Mouse (Mus musculus): ENCODE results near the gene Hspbp1.
A peak's percentile ranks its signal among the peaks of the same experiment; 100 is the strongest.

The Hspbp1 gene

DNA sequence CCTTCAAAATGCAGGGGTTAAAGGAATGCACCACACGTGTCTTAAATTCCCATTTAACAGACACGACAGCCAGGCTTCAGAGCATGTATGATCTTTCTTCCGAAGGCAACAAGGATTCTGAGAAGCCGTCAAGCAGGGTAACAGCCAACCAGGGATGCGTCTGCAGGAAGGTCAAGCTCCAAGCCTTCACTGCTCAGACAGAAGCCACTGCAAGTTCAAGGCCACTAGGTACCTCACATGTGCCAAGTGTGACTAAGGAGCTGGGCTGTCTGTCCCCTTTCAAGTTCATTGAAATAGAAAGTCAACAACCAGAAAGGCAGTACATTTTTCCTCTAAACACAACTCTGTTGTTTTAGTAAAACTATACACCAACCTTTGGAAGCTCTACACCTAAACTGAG is 18.0 kb downstream of the Hspbp1 start:
- no peak for DNase-seq

- no peak for DNase-seq
These were observed 21.1 kb downstream of the Hspbp1 start for GRCm38 (mm10) chr7:4663742-4664141.

DNA sequence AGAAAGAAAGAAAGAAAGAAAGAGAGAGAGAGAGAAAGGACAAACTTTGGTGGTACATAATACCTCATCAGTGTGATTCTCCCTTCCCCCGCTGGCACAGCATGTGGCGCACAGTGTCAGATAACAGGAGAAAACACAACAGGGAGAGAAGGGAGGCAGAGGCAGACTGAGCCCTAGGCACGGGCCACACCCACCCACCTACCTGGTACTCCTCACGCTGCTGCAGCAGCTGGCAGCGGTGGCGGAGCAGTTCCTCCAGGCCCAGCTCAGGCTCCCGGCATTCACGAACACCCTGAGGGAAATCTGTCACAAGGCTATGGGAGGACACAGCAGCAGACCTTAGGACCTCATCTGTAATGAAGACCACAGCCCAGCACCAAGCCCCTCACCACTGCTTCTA is 21.7 kb downstream of the Hspbp1 start:
- no peak for DNase-seq

- peak in 1 of 2 experiments; percentile 5 for DNase-seq
These were observed 24.9 kb downstream of the Hspbp1 start for GRCm38 (mm10) chr7:4659911-4660443.

DNA sequence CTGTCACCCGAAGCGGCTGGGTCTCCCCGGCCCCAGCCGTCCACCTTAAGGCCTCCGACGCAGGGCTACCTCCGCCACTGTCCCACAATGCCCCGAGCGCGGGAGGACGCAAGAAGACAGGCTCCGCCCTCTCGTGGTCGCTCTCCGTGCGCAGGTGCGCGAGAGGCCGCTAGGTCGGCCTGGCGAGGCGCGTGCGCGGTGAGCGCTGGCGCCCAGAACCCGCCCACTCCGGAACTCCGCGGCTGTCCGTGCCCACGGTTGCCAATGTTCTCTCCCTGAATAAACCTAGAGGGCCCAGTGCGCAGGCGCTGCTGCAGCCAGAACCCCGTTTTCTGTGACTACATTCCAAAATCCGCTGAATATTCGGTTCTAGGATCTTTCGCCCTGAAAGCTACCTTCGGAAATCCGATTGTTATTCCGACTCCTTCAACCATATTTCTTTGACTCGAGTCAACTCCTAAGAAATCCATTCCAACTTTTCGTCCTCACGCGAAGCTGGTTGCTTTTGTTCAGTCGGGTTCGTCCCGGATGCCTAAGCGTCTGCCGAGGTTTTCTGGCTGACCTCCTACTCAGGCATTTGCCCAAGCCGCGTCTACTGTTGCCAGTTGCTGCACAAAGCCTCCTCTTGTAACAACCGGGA is 25.8 kb downstream of the Hspbp1 start, which contains the start of gene Ppp6r1:
TSS of gene Ppp6r1 (minus strand) at position 108 of the 640 bp plus-strand sequence.
- DNase-seq, result peak; percentile 96 to 98

DNA sequence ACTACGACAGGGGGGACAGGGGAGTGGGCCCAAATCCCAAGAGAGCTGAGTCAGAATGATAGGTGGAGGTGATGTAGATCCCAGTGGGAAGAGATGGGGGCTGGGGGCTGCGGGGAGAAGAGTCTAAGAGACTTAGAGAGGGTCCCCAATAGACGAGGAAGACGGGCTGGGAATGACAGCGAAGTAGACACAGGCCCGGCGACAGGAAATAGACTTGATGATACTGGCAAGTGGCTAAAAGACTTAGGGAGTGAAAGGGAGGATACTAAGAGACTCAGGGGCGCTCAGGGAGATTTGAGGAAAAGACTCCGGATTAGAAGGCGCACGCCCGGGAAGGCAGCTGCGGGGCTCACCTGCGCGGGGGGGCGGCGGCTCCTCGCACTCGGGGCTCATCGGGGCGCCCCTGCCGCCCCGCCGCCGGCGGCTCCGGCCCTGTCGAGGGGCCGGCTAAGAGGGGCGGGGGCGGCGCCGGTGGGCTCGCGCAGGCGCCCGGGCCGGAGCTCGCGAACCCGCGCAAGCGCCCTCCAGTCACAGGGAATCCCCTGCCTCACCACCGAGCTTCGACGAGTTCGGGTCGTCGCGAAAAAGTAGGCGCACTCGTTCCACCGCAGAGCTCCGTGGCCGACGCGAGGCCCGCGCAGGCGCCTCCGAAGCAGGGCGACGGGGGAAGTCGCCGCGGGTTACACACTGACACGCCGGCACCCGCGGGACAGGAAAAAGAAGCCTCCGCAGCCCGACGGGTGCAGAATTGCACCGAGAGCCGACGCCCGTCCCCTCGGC is 26.6 kb downstream of the Hspbp1 start:
- DNase-seq, result peak in 1 of 2 experiments; percentile 14

GRCm38 (mm10) chr7:4657521-4658127 is 27.2 kb downstream of the Hspbp1 start:
- DNase-seq, result peak; percentile 27 to 29

- peak in 1 of 2 experiments; percentile 1 for DNase-seq
These were observed 28.1 kb downstream of the Hspbp1 start for GRCm38 (mm10) chr7:4656818-4657217.

- DNase-seq, result no peak
These were observed 29.0 kb downstream of the Hspbp1 start for GRCm38 (mm10) chr7:4655916-4656315.

- DNase-seq, result peak in 1 of 2 experiments; percentile 0
These were observed 29.5 kb downstream of the Hspbp1 start for GRCm38 (mm10) chr7:4655393-4655792.

DNA sequence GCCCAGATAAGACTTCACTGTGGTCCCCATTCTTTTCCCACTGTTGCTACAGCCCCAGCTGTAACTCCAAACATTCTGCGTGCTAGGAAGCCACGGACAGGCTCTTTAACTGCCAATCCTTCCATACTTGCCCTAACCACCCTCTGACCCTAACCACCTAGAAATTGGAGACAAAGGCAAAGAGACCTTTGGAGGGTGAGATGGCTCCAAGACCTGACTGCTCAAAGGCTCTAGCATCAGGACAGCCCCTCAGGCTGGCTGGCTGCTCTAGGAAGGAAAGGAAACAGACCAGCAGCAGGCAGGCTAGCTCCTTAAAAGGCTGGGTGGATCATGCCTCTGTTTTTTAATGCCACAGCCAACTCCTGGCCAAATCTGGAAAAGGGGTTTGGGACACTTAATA is 30.6 kb downstream of the Hspbp1 start:
- DNase-seq, result peak in 1 of 2 experiments; percentile 1

DNA sequence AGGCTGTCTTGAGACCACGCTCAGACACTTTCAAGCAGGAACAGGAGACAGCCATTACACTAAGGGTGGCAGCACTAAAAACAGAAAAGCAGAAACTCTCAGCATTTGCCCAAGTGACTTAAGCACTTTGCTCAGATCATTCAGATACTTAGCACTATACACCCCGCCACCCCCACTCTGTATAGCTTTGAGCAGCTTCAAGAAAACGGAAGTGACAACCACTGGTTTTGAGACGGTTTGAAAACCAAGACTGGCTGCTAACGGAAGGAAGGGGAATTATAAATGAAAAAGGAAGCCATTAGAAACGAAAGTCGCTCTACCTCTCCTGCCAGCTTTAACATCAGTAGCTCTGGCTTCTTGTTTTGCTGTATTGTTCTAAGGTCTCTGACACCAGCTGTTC is 31.1 kb downstream of the Hspbp1 start:
- DNase-seq, result peak in 1 of 2 experiments; percentile 1

GRCm38 (mm10) chr7:4653351-4653750 is 31.5 kb downstream of the Hspbp1 start:
- no peak for DNase-seq

- DNase-seq, result peak in 1 of 2 experiments; percentile 1
These were observed 32.1 kb downstream of the Hspbp1 start for GRCm38 (mm10) chr7:4652726-4653125.

GRCm38 (mm10) chr7:4651581-4651980 is 33.3 kb downstream of the Hspbp1 start:
- peak in 1 of 2 experiments; percentile 2 for DNase-seq

DNA sequence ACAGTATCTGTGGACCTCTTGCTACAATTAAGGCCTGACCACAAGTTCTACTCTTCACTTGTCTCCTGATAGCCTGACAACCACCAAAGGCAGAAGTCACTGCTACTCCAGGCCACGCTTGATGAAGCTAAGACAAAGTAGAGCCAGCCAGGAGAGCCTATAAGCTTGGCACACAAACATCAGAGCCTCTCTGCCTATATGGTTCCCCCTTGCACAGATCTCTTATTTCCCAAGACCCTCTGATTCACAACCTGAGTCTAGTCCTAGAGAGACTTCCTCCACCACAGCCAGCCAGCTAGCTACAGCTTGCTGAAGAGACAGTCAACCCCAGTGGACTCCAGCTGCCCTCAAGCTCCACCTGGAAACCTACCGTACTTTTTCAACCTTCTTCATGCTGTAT is 36.9 kb downstream of the Hspbp1 start:
- DNase-seq, result peak in 1 of 2 experiments; percentile 1

DNA sequence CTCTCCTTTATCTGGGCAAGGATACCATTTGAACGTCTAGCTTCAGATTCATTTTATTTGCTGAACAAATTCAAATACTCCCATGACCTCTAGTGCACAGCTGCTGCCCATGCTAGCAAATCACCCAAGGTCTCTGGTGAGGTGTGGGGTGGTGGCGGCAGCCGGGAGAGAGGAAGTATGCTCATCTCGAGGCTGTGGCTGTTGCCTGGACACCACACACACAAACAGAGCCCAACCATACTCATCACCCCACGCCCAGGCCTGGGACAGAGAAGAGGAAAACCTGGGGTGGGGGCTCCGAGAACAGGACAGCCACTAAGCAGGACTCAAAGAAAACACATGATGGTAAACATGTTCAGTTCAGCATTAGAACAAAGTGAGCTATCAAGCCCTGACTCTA is 37.6 kb downstream of the Hspbp1 start:
- peak in 1 of 2 experiments; percentile 3 for DNase-seq

- peak in 1 of 2 experiments; percentile 2 for DNase-seq
These were observed 38.1 kb downstream of the Hspbp1 start for GRCm38 (mm10) chr7:4646806-4647205.

GRCm38 (mm10) chr7:4643225-4643624 is 41.6 kb downstream of the Hspbp1 start:
- DNase-seq, result no peak

GRCm38 (mm10) chr7:4641956-4642355 is 42.9 kb downstream of the Hspbp1 start:
- no peak for DNase-seq

- DNase-seq, result no peak
These were observed 43.7 kb downstream of the Hspbp1 start for GRCm38 (mm10) chr7:4641155-4641554.

DNA sequence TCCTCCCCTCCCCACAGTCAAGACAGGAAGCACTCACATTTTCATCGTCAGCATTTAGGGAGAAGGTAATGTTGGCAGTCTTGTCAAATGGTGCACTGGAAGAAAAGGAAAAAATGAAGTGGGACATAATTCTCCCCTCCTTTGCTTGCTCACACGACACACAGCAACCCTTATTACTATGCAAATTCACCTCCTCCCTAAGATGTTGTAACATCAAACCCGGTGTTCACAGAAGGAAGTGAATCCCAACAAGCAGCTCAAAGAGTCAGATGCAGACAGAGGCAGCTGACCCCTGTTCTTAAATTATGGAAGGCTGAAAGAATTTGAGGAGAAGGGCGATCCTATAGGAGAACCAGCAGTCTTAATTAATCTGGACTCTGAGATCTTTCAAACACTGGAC is 48.7 kb downstream of the Hspbp1 start:
- DNase-seq, result no peak

GRCm38 (mm10) chr7:4631031-4631430 is 53.8 kb downstream of the Hspbp1 start, which contains the start of gene Tmem86b:
Tmem86b (minus strand) TSS chr7:4631422.
- DNase-seq, result no peak
